Mouse (Mus musculus) megakaryocyte, embryonic 14.5 days (primary cell): Measurements from ENCODE around the gene Fip1l1. TPM values are rescaled to one million over a fixed set of nuclear protein-coding genes. Genes with fewer than 3 reads are reported as not detected.

Experiments
- H3K27me3 ChIP-seq: replicated peaks from 2 replicates; pipeline ENCODE3; 2012; ENCODE audit warnings: inconsistent platforms
- H3K36me3 ChIP-seq: replicated peaks from 2 replicates; pipeline ENCODE3; 2012; ENCODE audit warnings: low read length, inconsistent platforms, mixed read lengths
- H3K4me1 ChIP-seq: 2 replicates; pipeline ENCODE4 v1.6.1; 2012; ENCODE audit warnings: inconsistent platforms
- H3K4me3 ChIP-seq: replicated peaks from 2 replicates; pipeline ENCODE3; 2012; ENCODE audit warnings: moderate library complexity, mild to moderate bottlenecking, inconsistent platforms
- H3K9me3 ChIP-seq: 2 replicates; pipeline ENCODE4 v1.6.1; 2012; ENCODE audit warnings: inconsistent platforms
- FLI1 ChIP-seq: IDR thresholded peaks from 2 replicates; pipeline ENCODE4 v1.6.1; 2012; ENCODE audit warnings: low read length, inconsistent platforms, mixed read lengths
- GATA1 ChIP-seq: IDR thresholded peaks from 3 replicates; pipeline ENCODE4 v1.6.1; 2012; ENCODE audit warnings: mixed read lengths, low read length, inconsistent platforms, borderline replicate concordance
- polyA plus RNA-seq: library from polyadenylated mRNA; stranded (reverse); fragments of >175 nt; gene quantifications from 2 replicates; pipeline ENCODE4 v1.2.3, GENCODE M21; 2012; ENCODE audit warnings: low replicate concordance; ENCODE audit not compliant: insufficient read depth

The Fip1l1 gene
- polyA plus RNA-seq, 1 experiment, result 77.9 TPM

DNA sequence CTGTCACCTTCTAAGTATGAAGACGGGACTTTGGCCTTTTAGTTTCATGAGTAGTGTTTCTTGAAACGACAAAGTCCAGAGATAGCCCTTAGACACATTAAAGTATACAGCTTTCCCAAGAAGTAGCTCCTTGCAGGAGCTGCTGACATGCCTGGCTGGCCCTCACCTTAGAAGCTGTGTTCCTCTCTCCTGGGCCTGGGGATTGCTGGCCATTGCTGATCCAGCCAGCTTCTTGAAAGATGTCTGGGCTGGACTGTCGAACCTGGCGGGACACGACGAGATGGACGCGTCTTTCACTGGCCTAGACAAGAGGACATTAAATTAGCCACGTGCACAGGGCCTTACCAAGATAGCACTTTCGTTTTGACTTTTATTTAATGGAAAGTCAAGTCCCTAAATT is 75.3 kb downstream of the Fip1l1 start:
- no peak overlapping the region for H3K4me3 ChIP-seq
- no peak for TF ChIP-seq GATA1

DNA sequence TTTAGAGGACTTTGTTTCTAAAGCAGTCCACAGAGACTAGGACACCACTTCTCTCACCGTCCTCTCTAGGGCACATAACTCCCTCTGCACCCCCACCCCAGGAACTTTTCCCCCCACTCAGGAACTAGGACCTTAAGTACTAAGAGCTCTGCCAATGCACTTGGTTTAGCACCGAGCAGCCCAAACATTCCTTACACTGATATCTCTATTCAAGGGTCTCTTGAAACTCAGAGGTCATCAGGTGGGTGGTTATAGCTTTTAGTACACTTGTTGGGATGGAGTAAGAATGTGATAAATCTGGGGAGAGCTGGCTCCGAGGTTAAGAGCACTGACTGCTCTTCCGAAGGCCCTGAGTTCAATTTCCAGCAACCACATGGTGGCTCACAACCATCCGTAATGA is 77.5 kb downstream of the Fip1l1 start:
- H3K36me3 ChIP-seq, result no peaks in the 10 kb centered on the region
- H3K4me1 ChIP-seq, result no peaks in the 10 kb centered on the region
- H3K27me3 ChIP-seq, result peaks cover 22% of the 10 kb centered on the region
- no peaks in the 10 kb centered on the region for H3K9me3 ChIP-seq
- H3K4me3 ChIP-seq, result no peak overlapping the region
- no peak for TF ChIP-seq FLI1
- no peak for TF ChIP-seq GATA1

More for the DNA sequence above, 75.3 kb downstream of the Fip1l1 start:
- Histone ChIP-seq H3K36me3 (no peaks in the 10 kb centered on the region), H3K27me3 (peaks cover 25% of the 10 kb centered on the region), H3K9me3 (no peaks in the 10 kb centered on the region), H3K4me1 (no peaks in the 10 kb centered on the region)

DNA sequence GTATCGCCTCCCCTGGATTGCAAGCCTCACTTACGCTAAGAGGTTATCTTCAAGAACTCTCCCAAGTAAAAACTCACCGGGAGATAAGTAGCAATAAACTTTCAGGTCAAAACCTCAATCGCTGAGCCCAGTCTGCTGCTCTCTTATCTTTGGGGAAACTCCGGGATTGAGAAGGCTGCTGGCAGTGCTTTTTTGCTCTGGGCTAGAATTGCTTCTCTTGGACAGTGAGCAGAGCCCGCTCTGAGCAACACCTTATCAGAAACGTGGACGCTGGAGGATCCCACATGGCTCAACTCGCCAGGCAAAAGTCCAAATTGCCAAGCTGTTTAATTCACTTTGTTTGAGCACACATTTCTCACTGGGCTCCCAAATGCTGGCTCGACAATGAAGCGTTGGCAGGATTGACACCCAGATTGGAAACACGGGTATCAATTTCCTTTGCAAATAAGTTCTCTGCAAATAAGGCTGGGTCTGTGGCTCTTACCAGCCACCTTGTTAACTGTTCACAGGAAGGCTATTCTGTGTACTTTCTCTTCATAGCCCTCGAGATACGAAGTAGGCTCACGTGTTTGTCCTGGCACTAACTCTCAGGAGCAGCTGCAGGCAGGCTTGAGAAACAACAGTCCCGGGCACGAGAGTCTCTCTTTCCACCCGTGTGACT is 78.4 kb downstream of the Fip1l1 start:
- no peaks in the 10 kb centered on the region for H3K36me3 ChIP-seq
- peaks cover 21% of the 10 kb centered on the region for H3K27me3 ChIP-seq
- no peak for TF ChIP-seq GATA1
- H3K4me3 ChIP-seq, result no peak overlapping the region
- no peaks in the 10 kb centered on the region for H3K4me1 ChIP-seq
- no peaks in the 10 kb centered on the region for H3K9me3 ChIP-seq

DNA sequence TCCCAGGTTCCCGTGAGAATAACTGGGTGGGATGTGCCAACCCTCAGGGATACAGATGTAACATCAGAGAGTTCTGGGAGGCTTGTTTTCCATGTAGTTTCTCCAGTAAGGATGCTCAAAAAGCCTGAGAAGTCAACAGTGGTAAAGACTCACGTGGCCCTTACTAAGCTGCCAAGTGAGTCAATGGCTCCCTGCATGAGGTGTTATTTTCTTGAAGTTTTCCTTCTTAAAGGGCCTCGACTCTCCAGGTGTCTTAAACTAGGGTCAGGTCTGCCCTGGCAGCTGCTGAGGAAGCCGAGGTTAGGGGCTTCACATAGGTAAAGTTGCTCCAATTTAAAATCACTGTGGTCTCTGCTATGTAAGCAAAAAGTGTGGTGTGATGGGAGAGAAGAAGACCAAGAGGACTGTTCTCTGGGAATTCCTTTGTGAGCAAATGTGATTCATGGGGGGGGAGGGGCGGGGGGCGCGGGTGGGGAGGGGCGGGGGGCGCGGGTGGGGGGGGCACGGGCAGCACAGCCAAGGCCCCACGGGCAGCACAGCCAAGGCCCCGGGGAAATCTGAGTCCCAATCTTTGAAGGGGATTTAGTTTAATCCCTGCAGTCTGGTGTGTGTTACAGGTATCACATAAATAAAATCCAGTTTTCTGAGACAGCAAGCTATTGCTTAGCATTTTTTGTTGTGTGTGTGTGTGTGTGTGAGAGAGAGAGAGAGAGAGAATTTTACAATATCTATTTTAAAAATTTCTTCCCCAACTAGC is 82.7 kb downstream of the Fip1l1 start:
- TF ChIP-seq GATA1, result no peak
- no peak for TF ChIP-seq FLI1
- no peaks in the 10 kb centered on the region for H3K9me3 ChIP-seq
- no peak overlapping the region for H3K4me3 ChIP-seq
- no peaks in the 10 kb centered on the region for H3K36me3 ChIP-seq
- no peaks in the 10 kb centered on the region for H3K4me1 ChIP-seq
- peaks cover 16% of the 10 kb centered on the region for H3K27me3 ChIP-seq

DNA sequence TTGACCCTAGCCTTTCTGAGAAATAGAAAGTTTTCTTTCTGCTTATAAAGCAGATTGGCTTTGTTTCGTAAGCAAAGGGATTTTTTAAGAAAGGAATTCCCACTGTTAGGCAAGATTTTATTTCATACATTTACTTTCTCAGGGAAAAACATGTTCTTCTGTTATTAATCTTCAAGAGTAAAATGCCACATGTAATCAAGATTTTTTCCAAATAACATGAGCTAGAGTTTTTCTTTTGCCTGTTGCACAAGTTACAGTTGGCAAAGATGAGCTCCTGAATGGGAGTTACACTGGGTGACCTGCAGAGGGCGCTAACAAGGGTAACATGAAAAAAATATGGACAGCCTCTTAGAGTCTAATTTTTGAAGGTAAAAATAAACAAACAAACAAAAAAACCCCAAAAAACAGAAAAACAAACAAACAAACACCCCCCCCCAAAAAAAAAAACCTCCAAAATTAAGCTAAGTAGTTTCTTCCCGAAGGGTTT is 83.4 kb downstream of the Fip1l1 start:
- Histone ChIP-seq H3K9me3 (no peaks in the 10 kb centered on the region), H3K4me3 (no peak overlapping the region), H3K4me1 (no peaks in the 10 kb centered on the region), H3K27me3 (peaks cover 18% of the 10 kb centered on the region), H3K36me3 (no peaks in the 10 kb centered on the region)
- TF ChIP-seq FLI1, result no peak
- TF ChIP-seq GATA1, result no peak

DNA sequence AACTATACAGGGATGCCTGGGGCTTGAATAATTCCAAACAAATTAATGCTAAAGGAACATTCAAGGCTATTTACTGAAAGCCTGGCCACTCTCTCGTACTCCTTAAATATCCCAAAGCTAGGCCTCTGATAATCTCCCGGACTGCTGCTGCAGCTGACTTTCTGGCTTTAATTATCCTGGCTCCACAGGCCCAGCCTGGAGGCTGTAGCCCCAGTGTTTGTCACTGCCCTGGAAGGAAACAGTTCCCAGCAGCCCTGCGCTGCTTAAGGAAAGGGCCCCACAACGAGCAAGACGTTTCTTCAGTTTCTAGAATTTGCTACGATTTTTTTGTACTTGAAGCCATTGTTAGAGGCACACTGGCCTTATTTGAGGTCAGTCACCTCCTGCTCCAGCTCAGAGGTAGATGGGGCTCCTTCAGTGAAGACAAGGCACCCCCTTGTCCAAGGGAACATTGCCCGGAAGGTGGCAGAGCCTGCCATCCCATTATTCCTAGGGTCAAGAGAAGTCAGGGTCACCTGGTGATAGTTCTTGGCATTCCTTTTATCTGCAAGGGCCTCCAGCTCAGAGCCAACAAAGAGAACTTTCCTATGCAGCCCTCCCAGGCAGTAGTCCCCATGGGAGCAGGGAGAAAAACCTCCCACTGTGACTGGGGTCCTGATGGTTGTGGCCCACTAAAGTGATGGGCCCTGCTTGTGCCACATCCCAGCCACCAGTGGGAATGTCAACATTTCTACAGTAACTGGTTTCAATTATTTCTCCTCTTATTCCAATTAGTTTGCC is 86.6 kb downstream of the Fip1l1 start:
- Histone ChIP-seq H3K27me3 (peaks cover 9% of the 10 kb centered on the region), H3K36me3 (no peaks in the 10 kb centered on the region), H3K4me1 (no peaks in the 10 kb centered on the region), H3K4me3 (no peak overlapping the region), H3K9me3 (no peaks in the 10 kb centered on the region)
- no peak for TF ChIP-seq FLI1
- no peak for TF ChIP-seq GATA1

DNA sequence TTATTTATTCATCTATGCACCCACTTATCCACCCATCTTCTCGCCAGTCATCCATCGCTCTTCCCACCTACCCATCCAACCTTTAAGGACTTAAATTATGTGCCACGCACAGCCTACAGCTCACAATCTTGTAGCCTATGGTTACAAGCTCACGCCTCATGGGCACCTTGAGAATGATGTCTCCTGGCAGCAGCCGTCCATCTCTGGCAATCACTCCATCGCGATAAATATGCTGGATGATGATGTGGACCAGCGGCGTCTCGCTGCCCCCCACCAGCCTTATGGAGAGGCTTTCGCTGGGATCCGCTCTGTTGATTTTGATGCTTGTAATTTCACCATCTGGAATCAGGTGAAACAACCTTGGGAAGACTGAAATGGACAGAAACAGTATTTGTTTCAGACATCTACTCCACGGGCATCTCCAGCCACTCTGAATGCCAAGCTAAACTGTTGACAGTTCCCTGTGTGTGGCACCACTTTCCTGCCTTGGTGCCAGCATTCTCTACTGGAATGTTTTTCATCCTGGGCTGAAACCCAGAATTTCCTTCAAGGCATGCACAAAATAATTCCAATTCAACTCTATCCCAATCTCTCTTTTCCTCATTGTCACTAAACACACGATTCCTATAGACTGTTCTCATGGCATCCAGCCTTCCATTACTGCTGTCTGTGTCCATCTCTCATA is 88.2 kb downstream of the Fip1l1 start:
- Histone ChIP-seq H3K9me3 (no peaks in the 10 kb centered on the region), H3K4me3 (no peak overlapping the region), H3K27me3 (peaks cover 9% of the 10 kb centered on the region), H3K36me3 (no peaks in the 10 kb centered on the region), H3K4me1 (no peaks in the 10 kb centered on the region)
- TF ChIP-seq GATA1 (no peak), FLI1 (no peak)

DNA sequence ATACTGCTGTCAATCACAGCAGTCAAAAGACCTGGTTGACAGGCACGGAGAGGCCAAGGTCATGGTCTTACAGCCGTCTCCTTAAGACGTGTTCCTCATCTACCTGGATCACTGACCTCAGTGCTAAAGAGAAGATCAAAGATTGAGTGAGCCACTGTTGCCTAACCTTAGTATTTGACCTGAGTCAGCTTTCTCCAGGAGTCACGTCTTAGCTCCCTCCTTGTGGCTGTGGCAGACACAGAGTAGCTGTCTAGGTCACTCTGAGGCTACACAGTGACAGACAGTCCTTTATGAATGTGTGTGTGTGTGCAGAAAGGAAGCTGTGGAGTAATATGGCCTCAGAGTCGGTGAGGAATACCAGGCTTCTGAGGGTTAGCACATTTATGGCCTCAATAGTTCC is 89.1 kb downstream of the Fip1l1 start:
- no peak overlapping the region for H3K4me3 ChIP-seq
- TF ChIP-seq GATA1 (no peak), FLI1 (no peak)
- peaks cover 9% of the 10 kb centered on the region for H3K27me3 ChIP-seq

DNA sequence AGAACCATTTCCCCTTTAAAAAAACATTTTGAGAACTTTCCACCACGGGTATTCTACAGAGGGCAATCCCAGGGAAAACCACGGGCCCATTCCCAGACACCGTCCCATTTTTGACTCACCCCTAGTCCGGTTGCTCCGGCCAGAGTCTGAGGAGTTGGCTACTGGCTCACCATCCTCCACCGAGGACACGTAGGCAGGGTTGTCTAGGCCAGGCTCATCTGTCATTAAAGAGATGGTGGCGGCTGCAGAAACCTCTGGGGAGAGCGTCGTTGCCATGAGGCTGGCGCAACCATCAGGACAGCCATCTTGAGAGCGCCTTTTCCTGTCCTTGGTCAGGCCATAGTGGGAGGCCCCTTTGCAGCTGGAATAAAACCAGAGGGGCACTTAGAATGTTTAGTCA is 92.8 kb downstream of the Fip1l1 start:
- peaks cover 11% of the 10 kb centered on the region for H3K27me3 ChIP-seq
- H3K4me3 ChIP-seq, result no peak overlapping the region
- H3K9me3 ChIP-seq, result no peaks in the 10 kb centered on the region
- no peaks in the 10 kb centered on the region for H3K4me1 ChIP-seq
- H3K36me3 ChIP-seq, result no peaks in the 10 kb centered on the region
- no peak for TF ChIP-seq GATA1
- no peak for TF ChIP-seq FLI1

More for the DNA sequence above, 89.1 kb downstream of the Fip1l1 start:
- Histone ChIP-seq H3K4me1 (no peaks in the 10 kb centered on the region), H3K9me3 (no peaks in the 10 kb centered on the region), H3K36me3 (no peaks in the 10 kb centered on the region)
